Mouse (Mus musculus): ENCODE results near the gene Tsc22d4.

DNA sequence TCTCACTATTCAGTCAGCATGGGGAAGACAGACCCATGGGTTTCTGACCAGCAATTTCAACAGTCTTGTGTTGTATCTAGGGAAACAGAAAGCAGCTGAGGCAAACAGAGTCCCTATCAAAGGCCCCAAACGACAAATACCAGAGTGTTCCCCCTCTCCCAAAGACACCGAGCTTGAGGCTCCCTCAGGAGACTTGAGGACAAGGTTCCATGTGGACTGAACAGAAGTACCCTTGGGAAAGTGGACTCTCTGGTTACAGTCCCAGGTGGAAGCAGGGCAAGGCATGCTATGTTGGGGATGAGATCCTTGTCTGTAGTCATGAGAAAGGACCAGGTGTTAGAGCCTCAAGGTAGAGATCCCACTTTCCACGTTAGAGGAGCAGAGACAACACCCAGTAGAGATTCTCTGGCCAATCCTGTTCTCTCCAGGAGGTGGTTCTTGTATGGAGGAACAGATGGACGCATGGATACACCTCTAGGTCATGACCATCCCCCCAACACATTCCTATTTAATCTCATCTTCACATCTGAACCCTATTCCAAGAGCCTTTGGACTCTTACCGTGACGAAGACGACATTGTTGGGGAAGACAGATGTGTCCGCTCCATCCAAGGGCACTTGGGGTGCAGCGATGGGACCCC is 38.5 kb downstream of the Tsc22d4 start:
- no peak for TF ChIP-seq CTCF (IDR thresholded peaks at IDR 0.05; ENCODE audit: extremely low read depth, insufficient read depth, insufficient read length, insufficient replicate concordance)
- TF ChIP-seq POLR2A (IDR thresholded peaks at IDR 0.05; ENCODE audit: low read depth, low read length): no peak

Measured in spleen, adult 2 months (tissue).